Mouse (Mus musculus) heart, postnatal 0 days (tissue): Measurements from ENCODE around the gene Cyfip2.

Experiments used
- CTCF ChIP-seq: IDR thresholded peaks from 2 replicates; pipeline ENCODE4 v1.5.1; 2016; ENCODE audit warnings: antibody characterized with exemption, control low read depth, low read depth
- EP300 ChIP-seq: IDR thresholded peaks from 2 replicates; pipeline ENCODE4 v1.6.1; 2016; ENCODE audit warnings: antibody characterized with exemption, low read depth

- no peak for TF ChIP-seq CTCF
- TF ChIP-seq EP300, result no peak
These were observed 34.0 kb downstream of the Cyfip2 start for GRCm38 (mm10) chr11:46278709-46279108.
